Mouse (Mus musculus): ENCODE results near the gene Gm2696. TPM values are rescaled to one million over a fixed set of nuclear protein-coding genes. Genes with fewer than 3 reads are reported as not detected.

Gm2696 gene
- polyA plus RNA-seq, 1 experiment from 2014 or later = not detected

DNA sequence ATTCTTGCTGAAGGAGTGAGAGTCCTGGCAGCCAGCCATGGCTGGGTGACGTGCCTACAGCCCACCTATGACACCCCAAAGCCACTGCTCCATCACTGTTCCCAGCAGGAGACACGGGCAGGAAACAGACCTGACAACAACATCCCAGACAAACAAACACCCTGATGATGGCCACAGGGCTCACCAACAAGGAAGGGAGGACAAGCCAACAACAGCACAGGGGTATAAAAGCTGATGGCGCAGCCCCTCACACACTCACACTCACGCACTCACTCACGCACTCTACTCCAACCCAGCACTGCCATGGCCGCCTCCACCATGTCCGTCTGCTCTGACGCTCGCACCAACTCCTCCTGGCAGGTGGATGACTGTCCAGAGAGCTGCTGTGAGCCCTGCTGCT is 38.1 kb downstream of the Gm2696 start, which contains the start of gene Gm10318:
TSS of gene Gm10318 (plus strand) at position 301 of the 400 bp plus-strand sequence.
- no peaks in the 10 kb centered on the region for H3K36me3 ChIP-seq
- no peak within 1 kb of the TSS for H3K9ac ChIP-seq
- H3K4me3 ChIP-seq = no peak within 1 kb of the TSS
- WGBS = 69% methylated on average over 9 of the region's 9 CpGs
- H3K27ac ChIP-seq = no peak within 1 kb of the TSS
- no peak within 1 kb of the TSS for H3K4me2 ChIP-seq (replicated peaks)
- ATAC-seq (ENCODE audit: insufficient number of reproducible peaks, insufficient read depth, low FRiP score, low TSS enrichment) = no peak
- H3K27me3 ChIP-seq = peaks cover 3% of the 10 kb centered on the region; the same call in 1 of the 2 replicates
- no peaks in the 10 kb centered on the region for H3K9me3 ChIP-seq
- H3K4me1 ChIP-seq = no peaks in the 10 kb centered on the region

GRCm38 (mm10) chr10:77861675-77862074 is 47.2 kb downstream of the Gm2696 start, which contains the start of gene Gm3285:
TSS of gene Gm3285 (plus strand) at chr10:77861975.
- no peak within 1 kb of the TSS for H3K9ac ChIP-seq
- WGBS = 50% methylated on average over 7 of the region's 7 CpGs
- no peak for ATAC-seq (ENCODE audit: insufficient number of reproducible peaks, insufficient read depth, low FRiP score, low TSS enrichment)

GRCm38 (mm10) chr10:77864067-77864761 is 49.7 kb downstream of the Gm2696 start:
- whole genome bisulfite sequencing = 30% methylated on average over 14 of the region's 14 CpGs
- Histone ChIP-seq H3K4me1 (no peaks in the 10 kb centered on the region), H3K27me3 (no peaks in the 10 kb centered on the region), H3K36me3 (no peaks in the 10 kb centered on the region), H3K4me2 (replicated peaks) (peak overlapping the region; percentile 37), H3K4me3 (peak overlapping the region; percentile 21; the same call in 1 of the 2 replicates), H3K9me3 (no peaks in the 10 kb centered on the region), H3K27ac (0 out of 2 replicates have a peak overlapping the region, but pooled peaks have one; percentile 3), H3K9ac (no peak overlapping the region)
- peak; percentile 67 for ATAC-seq (ENCODE audit: insufficient number of reproducible peaks, insufficient read depth, low FRiP score, low TSS enrichment)

More at GRCm38 (mm10) chr10:77861675-77862074, 47.2 kb downstream of the Gm2696 start, which contains the start of gene Gm3285:
- no peaks in the 10 kb centered on the region for H3K9me3 ChIP-seq
- no peak within 1 kb of the TSS for H3K4me2 ChIP-seq (replicated peaks)
- H3K4me3 ChIP-seq = no peak within 1 kb of the TSS
- H3K27ac ChIP-seq = no peak within 1 kb of the TSS
- no peaks in the 10 kb centered on the region for H3K36me3 ChIP-seq
- H3K27me3 ChIP-seq = no peaks in the 10 kb centered on the region
- H3K4me1 ChIP-seq = no peaks in the 10 kb centered on the region

- Histone ChIP-seq H3K9me3 (no peaks in the 10 kb centered on the region), H3K36me3 (no peaks in the 10 kb centered on the region), H3K4me1 (no peaks in the 10 kb centered on the region), H3K4me3 (peak overlapping the region; percentile 21; the same call in 1 of the 2 replicates), H3K4me2 (replicated peaks) (peak overlapping the region; percentile 37), H3K27me3 (no peaks in the 10 kb centered on the region), H3K27ac (no peak overlapping the region), H3K9ac (no peak overlapping the region)
- WGBS = 25% methylated on average over 11 of the region's 11 CpGs
- ATAC-seq (ENCODE audit: insufficient number of reproducible peaks, insufficient read depth, low FRiP score, low TSS enrichment) = peak; percentile 42; the same call in 1 of the 2 replicates
Measured at GRCm38 (mm10) chr10:77864762-77865143, 50.3 kb downstream of the Gm2696 start.

- Histone ChIP-seq H3K27ac (no peak overlapping the region), H3K9me3 (no peaks in the 10 kb centered on the region), H3K36me3 (no peaks in the 10 kb centered on the region), H3K27me3 (no peaks in the 10 kb centered on the region), H3K4me2 (replicated peaks) (no peak overlapping the region), H3K9ac (no peak overlapping the region), H3K4me1 (no peaks in the 10 kb centered on the region), H3K4me3 (no peak overlapping the region)
- 13% methylated on average over 1 of the region's 1 CpGs for WGBS
- no peak for ATAC-seq (ENCODE audit: insufficient number of reproducible peaks, insufficient read depth, low FRiP score, low TSS enrichment)
Measured at GRCm38 (mm10) chr10:77867546-77867945, 53.1 kb downstream of the Gm2696 start.

DNA sequence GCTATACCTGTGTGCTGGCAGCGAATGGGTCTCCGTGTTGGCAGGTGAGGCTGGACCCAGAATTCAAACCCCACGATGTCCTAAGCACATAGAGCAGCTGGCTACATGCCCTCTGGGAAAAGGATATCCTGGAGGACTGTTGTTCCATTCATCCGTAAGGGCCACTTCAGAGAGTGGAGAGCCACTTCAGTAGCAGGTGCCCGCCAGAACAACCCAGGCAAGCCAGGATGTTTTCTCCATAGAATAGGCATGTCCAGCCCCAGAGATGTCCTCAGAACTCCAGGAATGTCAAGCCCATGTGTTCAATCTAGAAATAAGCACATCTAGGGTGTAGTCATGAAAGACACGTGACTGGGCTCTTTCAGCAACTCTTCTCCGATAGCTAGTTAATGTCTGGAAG is 55.2 kb downstream of the Gm2696 start:
- no peak for ATAC-seq (ENCODE audit: insufficient number of reproducible peaks, insufficient read depth, low FRiP score, low TSS enrichment)
- H3K4me3 ChIP-seq = no peak overlapping the region
- H3K27ac ChIP-seq = no peak overlapping the region
- 86% methylated on average over 7 of the region's 7 CpGs for WGBS
- H3K4me1 ChIP-seq = no peaks in the 10 kb centered on the region
- H3K4me2 ChIP-seq (replicated peaks) = no peak overlapping the region
- H3K9ac ChIP-seq = no peak overlapping the region
- H3K27me3 ChIP-seq = no peaks in the 10 kb centered on the region
- H3K36me3 ChIP-seq = no peaks in the 10 kb centered on the region
- H3K9me3 ChIP-seq = no peaks in the 10 kb centered on the region

- WGBS = 61% methylated on average over 6 of the region's 6 CpGs
- Histone ChIP-seq H3K4me1 (no peaks in the 10 kb centered on the region), H3K36me3 (no peaks in the 10 kb centered on the region), H3K27ac (no peak overlapping the region), H3K9ac (no peak overlapping the region), H3K27me3 (no peaks in the 10 kb centered on the region), H3K4me2 (replicated peaks) (no peak overlapping the region), H3K4me3 (no peak overlapping the region), H3K9me3 (no peaks in the 10 kb centered on the region; the same call in 1 of the 2 replicates)
- no peak for ATAC-seq (ENCODE audit: insufficient number of reproducible peaks, insufficient read depth, low FRiP score, low TSS enrichment)
Measured at GRCm38 (mm10) chr10:77878985-77879384, 64.5 kb downstream of the Gm2696 start.

DNA sequence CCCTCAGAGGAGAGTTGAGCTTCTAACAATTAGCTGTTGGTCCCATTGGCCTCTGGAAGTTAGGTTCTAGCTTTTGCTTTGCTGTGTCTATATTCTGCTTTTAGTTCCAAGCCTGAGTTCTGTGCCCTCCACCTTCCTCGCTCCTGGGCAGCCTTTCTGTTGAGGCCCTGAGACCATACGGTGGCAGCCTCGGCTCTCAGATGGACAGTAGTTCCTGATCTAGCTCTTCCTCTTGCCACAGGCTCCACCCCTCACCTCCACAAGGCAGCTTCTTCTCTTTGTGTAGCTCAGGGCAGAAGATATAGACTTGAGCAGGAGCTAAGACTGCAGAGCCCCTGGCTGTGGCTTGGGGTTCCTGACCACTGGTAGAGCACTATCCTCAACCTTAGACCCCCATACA is 65.8 kb downstream of the Gm2696 start:
- 81% methylated on average over 3 of the region's 3 CpGs for WGBS

DNA sequence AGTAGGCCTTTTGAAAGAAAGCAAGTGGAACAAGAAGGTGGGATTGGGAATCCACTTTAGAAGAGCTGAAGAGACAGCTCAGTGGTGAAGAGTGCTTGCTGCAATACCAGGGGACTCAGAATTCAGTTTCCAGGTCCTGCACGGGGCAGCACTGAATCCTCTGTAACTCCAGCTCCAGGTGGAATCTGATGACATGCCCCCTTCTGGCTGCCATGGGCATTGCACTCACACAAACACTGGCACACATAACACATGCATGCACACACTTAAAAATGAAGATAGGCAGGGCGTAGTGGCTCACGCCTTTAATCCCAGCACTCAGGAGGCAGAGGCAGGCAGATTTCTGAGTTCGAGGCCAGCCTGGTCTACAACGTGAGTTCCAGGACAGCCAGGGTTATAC is 68.1 kb downstream of the Gm2696 start:
- H3K36me3 ChIP-seq = no peaks in the 10 kb centered on the region
- H3K9ac ChIP-seq = no peak overlapping the region
- H3K9me3 ChIP-seq = no peaks in the 10 kb centered on the region; the same call in 1 of the 2 replicates
- ATAC-seq (ENCODE audit: insufficient number of reproducible peaks, insufficient read depth, low FRiP score, low TSS enrichment) = no peak
- WGBS = 91% methylated on average over 5 of the region's 5 CpGs
- no peaks in the 10 kb centered on the region for H3K27me3 ChIP-seq
- H3K4me3 ChIP-seq = no peak overlapping the region
- no peak overlapping the region for H3K27ac ChIP-seq
- H3K4me2 ChIP-seq (replicated peaks) = no peak overlapping the region
- H3K4me1 ChIP-seq = no peaks in the 10 kb centered on the region

More for the DNA sequence above, 65.8 kb downstream of the Gm2696 start:
- Histone ChIP-seq H3K27ac (no peak overlapping the region), H3K4me1 (no peaks in the 10 kb centered on the region), H3K9me3 (no peaks in the 10 kb centered on the region; the same call in 1 of the 2 replicates), H3K36me3 (no peaks in the 10 kb centered on the region), H3K4me2 (replicated peaks) (no peak overlapping the region), H3K27me3 (no peaks in the 10 kb centered on the region), H3K9ac (no peak overlapping the region), H3K4me3 (no peak overlapping the region)
- no peak for ATAC-seq (ENCODE audit: insufficient number of reproducible peaks, insufficient read depth, low FRiP score, low TSS enrichment)

Other genes with a start within 250 kb of the Gm2696 start
- 92.5 and 94.4 TPM in 2 replicates for gene Pttg1ip, start 233.0 kb upstream of the Gm2696 start, polyA plus RNA-seq (2016; fragmentation: Nextera tagmentation; extraction: Ambion mirVana)
- 385 and 391 TPM in 2 replicates for gene Sumo3, start 208.6 kb upstream of the Gm2696 start, polyA plus RNA-seq (2016; fragmentation: Nextera tagmentation; extraction: Ambion mirVana)
- gene Gm49325, start 208.5 kb upstream of the Gm2696 start, polyA plus RNA-seq (2016; fragmentation: Nextera tagmentation; extraction: Ambion mirVana) = 7.0 and 7.1 TPM in 2 replicates
- 76.7 and 81.7 TPM in 2 replicates for gene Ube2g2, start 192.4 kb upstream of the Gm2696 start, polyA plus RNA-seq (2016; fragmentation: Nextera tagmentation; extraction: Ambion mirVana)
- gene Tspear, start 128.1 kb upstream of the Gm2696 start, polyA plus RNA-seq (2016; fragmentation: Nextera tagmentation; extraction: Ambion mirVana) = 0.32 and 0.69 TPM in 2 replicates
- not detected in 2 replicates for gene Gm19402, start 123.9 kb upstream of the Gm2696 start, polyA plus RNA-seq (2016; fragmentation: Nextera tagmentation; extraction: Ambion mirVana)
- gene Gm9508, start 117.4 kb upstream of the Gm2696 start, polyA plus RNA-seq (2016; fragmentation: Nextera tagmentation; extraction: Ambion mirVana) = not detected in 2 replicates
- gene Gm10272, start 108.1 kb upstream of the Gm2696 start, polyA plus RNA-seq (2016; fragmentation: Nextera tagmentation; extraction: Ambion mirVana) = not detected in 2 replicates
- gene Gm10024, start 103.2 kb upstream of the Gm2696 start, polyA plus RNA-seq (2016; fragmentation: Nextera tagmentation; extraction: Ambion mirVana) = not detected in 2 replicates
- not detected in 2 replicates for gene Gm10142, start 98.9 kb upstream of the Gm2696 start, polyA plus RNA-seq (2016; fragmentation: Nextera tagmentation; extraction: Ambion mirVana)
- gene Krtap12-1, start 94.1 kb upstream of the Gm2696 start, polyA plus RNA-seq (2016; fragmentation: Nextera tagmentation; extraction: Ambion mirVana) = not detected in 2 replicates
- gene Gm10100, start 88.2 kb upstream of the Gm2696 start, polyA plus RNA-seq (2016; fragmentation: Nextera tagmentation; extraction: Ambion mirVana) = not detected in 2 replicates
- gene Gm18596, start 72.0 kb upstream of the Gm2696 start, polyA plus RNA-seq (2016; fragmentation: Nextera tagmentation; extraction: Ambion mirVana) = not detected in 2 replicates
- not detected in 2 replicates for gene Gm9736, start 63.3 kb upstream of the Gm2696 start, polyA plus RNA-seq (2016; fragmentation: Nextera tagmentation; extraction: Ambion mirVana)
- gene Gm3233, start 55.0 kb upstream of the Gm2696 start, polyA plus RNA-seq (2016; fragmentation: Nextera tagmentation; extraction: Ambion mirVana) = not detected in 2 replicates
- gene Gm3238, start 43.4 kb upstream of the Gm2696 start, polyA plus RNA-seq (2016; fragmentation: Nextera tagmentation; extraction: Ambion mirVana) = not detected in 2 replicates
- not detected in 2 replicates for gene Gm7138, start 37.7 kb upstream of the Gm2696 start, polyA plus RNA-seq (2016; fragmentation: Nextera tagmentation; extraction: Ambion mirVana)
- gene Gm3250, start 32.1 kb upstream of the Gm2696 start, polyA plus RNA-seq (2016; fragmentation: Nextera tagmentation; extraction: Ambion mirVana) = not detected in 2 replicates
- not detected in 2 replicates for gene Gm7137, start 26.5 kb upstream of the Gm2696 start, polyA plus RNA-seq (2016; fragmentation: Nextera tagmentation; extraction: Ambion mirVana)
- not detected in 2 replicates for gene Gm9639, start 19.6 kb upstream of the Gm2696 start, polyA plus RNA-seq (2016; fragmentation: Nextera tagmentation; extraction: Ambion mirVana)
- not detected in 2 replicates for gene Gm19668, start 15.5 kb upstream of the Gm2696 start, polyA plus RNA-seq (2016; fragmentation: Nextera tagmentation; extraction: Ambion mirVana)
- gene Gm9507, start 2.8 kb upstream of the Gm2696 start, polyA plus RNA-seq (2016; fragmentation: Nextera tagmentation; extraction: Ambion mirVana) = not detected in 2 replicates
- not detected in 2 replicates for gene Krtap10-4, start 12.4 kb downstream of the Gm2696 start, polyA plus RNA-seq (2016; fragmentation: Nextera tagmentation; extraction: Ambion mirVana)
- gene Krtap10-10, start 21.3 kb downstream of the Gm2696 start, polyA plus RNA-seq (2016; fragmentation: Nextera tagmentation; extraction: Ambion mirVana) = not detected in 2 replicates
- not detected in 2 replicates for gene Gm36176, start 32.1 kb downstream of the Gm2696 start, polyA plus RNA-seq (2016; fragmentation: Nextera tagmentation; extraction: Ambion mirVana)
- gene Gm10318, start 38.2 kb downstream of the Gm2696 start, polyA plus RNA-seq (2016; fragmentation: Nextera tagmentation; extraction: Ambion mirVana) = not detected in 2 replicates
- gene Gm3285, start 47.3 kb downstream of the Gm2696 start, polyA plus RNA-seq (2016; fragmentation: Nextera tagmentation; extraction: Ambion mirVana) = not detected in 2 replicates
- 4.4 and 4.7 TPM in 2 replicates for gene Lrrc3, start 87.9 kb downstream of the Gm2696 start, polyA plus RNA-seq (2016; fragmentation: Nextera tagmentation; extraction: Ambion mirVana)
- gene Trpm2, start 155.9 kb downstream of the Gm2696 start, polyA plus RNA-seq (2016; fragmentation: Nextera tagmentation; extraction: Ambion mirVana) = 0.72 and 0.87 TPM in 2 replicates
- gene 1810043G02Rik, start 163.8 kb downstream of the Gm2696 start, polyA plus RNA-seq (2016; fragmentation: Nextera tagmentation; extraction: Ambion mirVana) = 32.9 and 35.1 TPM in 2 replicates
- 137 TPM in 2 replicates for gene Pfkl, start 195.4 kb downstream of the Gm2696 start, polyA plus RNA-seq (2016; fragmentation: Nextera tagmentation; extraction: Ambion mirVana)
- 0.19 and 0.41 TPM in 2 replicates for gene Dnmt3l, start 227.3 kb downstream of the Gm2696 start, polyA plus RNA-seq (2016; fragmentation: Nextera tagmentation; extraction: Ambion mirVana)
- 0.17 and 0.42 TPM in 2 replicates for gene Aire, start 228.9 kb downstream of the Gm2696 start, polyA plus RNA-seq (2016; fragmentation: Nextera tagmentation; extraction: Ambion mirVana)

Measured in embryonic facial prominence, embryonic 12.5 days (tissue).